Comparison of ENCODE assay signal across 29 mouse cellular contexts in the genomic region with DNA sequence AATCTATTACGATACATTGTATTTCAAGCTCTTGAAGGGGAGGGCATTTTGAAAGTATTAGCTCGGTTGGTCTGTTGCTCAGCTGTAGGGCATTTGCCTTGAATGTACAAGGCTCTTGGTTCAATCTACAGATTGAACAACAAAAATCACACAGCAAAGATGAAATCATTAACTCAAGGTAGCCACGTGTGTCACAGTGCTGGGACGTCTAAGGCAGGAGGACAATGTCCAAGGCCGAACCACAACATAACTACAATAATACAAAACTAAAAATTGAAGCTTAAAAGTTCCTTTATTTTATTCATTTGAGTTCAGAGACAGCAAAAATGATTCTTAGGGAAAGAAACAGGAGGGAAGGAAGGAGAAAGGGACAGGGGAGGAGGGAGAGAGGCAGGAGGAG. TPM values are rescaled to one million over a fixed set of nuclear protein-coding genes. Genes with fewer than 3 reads are reported as not detected.
DNase-seq lines count a peak whose midpoint lies in the region; ATAC-seq and TF ChIP-seq lines count a peak whose summit lies in the region.
"Had no signal": no experiment of that assay in that cellular context is flagged by ENCODE, and none has a peak within 500 bp of the region (broad histone marks: within the 10 kb centered on the region; RNA-seq: fewer than 3 reads in every experiment).

No protein-coding gene starts in this region.

- H3K36me3 ChIP-seq in forebrain, postnatal 0 days (ENCODE audit: insufficient read depth), result peaks cover 15% of the 10 kb centered on the region
- peaks cover 22% of the 10 kb centered on the region for H3K36me3 ChIP-seq in forebrain, embryonic 12.5 days (replicated peaks)
- peaks cover 6% of the 10 kb centered on the region for H3K36me3 ChIP-seq in hindbrain, embryonic 16.5 days (ENCODE audit: control insufficient read depth, insufficient read depth, low read length)
- peaks cover 31% of the 10 kb centered on the region for H3K36me3 ChIP-seq in hindbrain, embryonic 13.5 days
- H3K36me3 ChIP-seq in midbrain, embryonic 16.5 days (ENCODE audit: control insufficient read depth, insufficient read depth, low read length), result peaks cover 6% of the 10 kb centered on the region; the same call in 1 of the 2 replicates
- peaks cover 12% of the 10 kb centered on the region; the same call in 1 of the 2 replicates for H3K36me3 ChIP-seq in midbrain, postnatal 0 days (ENCODE audit: insufficient read depth, low read length)

- no peak for TF ChIP-seq CTCF in forebrain, postnatal 0 days (IDR thresholded peaks at IDR 0.05; ENCODE audit: low read depth)
- TF ChIP-seq CTCF in midbrain, postnatal 0 days (IDR thresholded peaks at IDR 0.05), result no peak

- no peaks in the 10 kb centered on the region for H3K9me3 ChIP-seq in forebrain, postnatal 0 days (ENCODE audit: low read length)
- H3K9me3 ChIP-seq in forebrain, embryonic 12.5 days, result no peaks in the 10 kb centered on the region
- no peaks in the 10 kb centered on the region for H3K9me3 ChIP-seq in hindbrain, embryonic 16.5 days (ENCODE audit: control insufficient read depth, low read length)
- no peaks in the 10 kb centered on the region for H3K9me3 ChIP-seq in hindbrain, embryonic 13.5 days
- H3K9me3 ChIP-seq in midbrain, embryonic 16.5 days (replicated peaks; ENCODE audit: control insufficient read depth, low read length, poor library complexity, severe bottlenecking), result no peaks in the 10 kb centered on the region
- no peaks in the 10 kb centered on the region for H3K9me3 ChIP-seq in midbrain, postnatal 0 days (ENCODE audit: low read length)
- H3K9me3 ChIP-seq: embryonic facial prominence, embryonic 13.5 days; forebrain, embryonic 10.5 days; limb, embryonic 10.5 days; limb, embryonic 15.5 days had no signal

- ATAC-seq in forebrain, postnatal 0 days, result no peak
- no peak for ATAC-seq in forebrain, embryonic 12.5 days (ENCODE audit: low FRiP score)
- ATAC-seq in hindbrain, embryonic 16.5 days, result no peak
- ATAC-seq in hindbrain, embryonic 13.5 days (ENCODE audit: low FRiP score), result no peak
- ATAC-seq in midbrain, embryonic 16.5 days, result no peak
- no peak for ATAC-seq in midbrain, postnatal 0 days (ENCODE audit: low FRiP score)
- ATAC-seq: activated CD4-positive, CD25-positive, alpha-beta regulatory T cell, adult 4 months; forebrain, embryonic 16.5 days; inflammation-experienced regulatory T-cells, adult 6 months; lung, postnatal 0 days had no signal

- H3K9ac ChIP-seq in forebrain, postnatal 0 days, result no peak overlapping the region
- H3K9ac ChIP-seq in forebrain, embryonic 12.5 days, result no peak overlapping the region
- no peak overlapping the region for H3K9ac ChIP-seq in hindbrain, embryonic 16.5 days (ENCODE audit: low read depth, low read length)
- H3K9ac ChIP-seq in hindbrain, embryonic 13.5 days, result no peak overlapping the region
- H3K9ac ChIP-seq in midbrain, embryonic 16.5 days (ENCODE audit: low read depth, low read length), result no peak overlapping the region
- no peak overlapping the region for H3K9ac ChIP-seq in midbrain, postnatal 0 days (replicated peaks; ENCODE audit: low read length, poor library complexity, severe bottlenecking)
- H3K9ac ChIP-seq: embryonic facial prominence, embryonic 13.5 days; limb, embryonic 15.5 days had no signal

- H3K27me3 ChIP-seq in forebrain, postnatal 0 days (ENCODE audit: insufficient read depth, low read length), result no peaks in the 10 kb centered on the region
- H3K27me3 ChIP-seq in forebrain, embryonic 12.5 days, result no peaks in the 10 kb centered on the region
- no peaks in the 10 kb centered on the region for H3K27me3 ChIP-seq in hindbrain, embryonic 16.5 days (replicated peaks; ENCODE audit: control insufficient read depth, insufficient read depth, low read length)
- no peaks in the 10 kb centered on the region for H3K27me3 ChIP-seq in hindbrain, embryonic 13.5 days
- H3K27me3 ChIP-seq in midbrain, embryonic 16.5 days (ENCODE audit: control insufficient read depth, insufficient read depth, low read depth, low read length), result no peaks in the 10 kb centered on the region
- H3K27me3 ChIP-seq in midbrain, postnatal 0 days (ENCODE audit: insufficient read depth, low read length), result no peaks in the 10 kb centered on the region
- H3K27me3 ChIP-seq: CH12.LX; embryonic facial prominence, embryonic 13.5 days; limb, embryonic 15.5 days had no signal

- no peak overlapping the region for H3K4me3 ChIP-seq in forebrain, postnatal 0 days (ENCODE audit: low read depth, low read length)
- no peak overlapping the region for H3K4me3 ChIP-seq in forebrain, embryonic 12.5 days (replicated peaks)
- H3K4me3 ChIP-seq in hindbrain, embryonic 16.5 days (ENCODE audit: low read length), result no peak overlapping the region
- no peak overlapping the region for H3K4me3 ChIP-seq in hindbrain, embryonic 13.5 days
- no peak overlapping the region for H3K4me3 ChIP-seq in midbrain, embryonic 16.5 days (ENCODE audit: low read depth, low read length)
- H3K4me3 ChIP-seq in midbrain, postnatal 0 days (ENCODE audit: low read depth, low read length), result no peak overlapping the region
- H3K4me3 ChIP-seq: embryonic facial prominence, embryonic 13.5 days; forebrain, embryonic 10.5 days; limb, embryonic 10.5 days; limb, embryonic 15.5 days had no signal

- WGBS in forebrain, postnatal 0 days, result 93% methylated on average over 5 of the region's 5 CpGs
- 90% methylated on average over 5 of the region's 5 CpGs for WGBS in forebrain, embryonic 12.5 days
- WGBS in hindbrain, embryonic 16.5 days, result 92% methylated on average over 5 of the region's 5 CpGs
- 90% methylated on average over 5 of the region's 5 CpGs for WGBS in hindbrain, embryonic 13.5 days
- WGBS in midbrain, embryonic 16.5 days, result 92% methylated on average over 5 of the region's 5 CpGs
- WGBS in midbrain, postnatal 0 days, result 96% methylated on average over 5 of the region's 5 CpGs

- DNase-seq in forebrain, postnatal 0 days, result no peak
- DNase-seq in kidney, postnatal 36 days, result peak; percentile 24 to 25
- DNase-seq in kidney, adult 18-20 months, result no peak
- DNase-seq in midbrain, postnatal 0 days (ENCODE audit: low spot score), result no peak
- DNase-seq: adrenal gland, adult 2 months; adrenal gland, postnatal 36 days; cerebellum, adult 18-20 months; cerebellum, postnatal 10 days; gastrocnemius, postnatal 14 days; layer of hippocampus, adult 9-11 months; lung, adult 18-20 months; lung, postnatal 4 days; right cerebral cortex, postnatal 25 days; thymus, postnatal 14 days had no signal

- H3K27ac ChIP-seq in forebrain, postnatal 0 days (ENCODE audit: low read depth, low read length), result no peak overlapping the region
- no peak overlapping the region for H3K27ac ChIP-seq in forebrain, embryonic 12.5 days
- no peak overlapping the region for H3K27ac ChIP-seq in hindbrain, embryonic 16.5 days (ENCODE audit: low read depth, low read length)
- H3K27ac ChIP-seq in hindbrain, embryonic 13.5 days, result no peak overlapping the region
- H3K27ac ChIP-seq in midbrain, embryonic 16.5 days (ENCODE audit: low read length), result no peak overlapping the region
- H3K27ac ChIP-seq in midbrain, postnatal 0 days (ENCODE audit: low read depth, low read length), result no peak overlapping the region
- H3K27ac ChIP-seq: embryonic facial prominence, embryonic 13.5 days; forebrain, embryonic 10.5 days; kidney, postnatal 0 days; limb, embryonic 10.5 days; limb, embryonic 15.5 days had no signal

- H3K4me1 ChIP-seq in forebrain, postnatal 0 days (ENCODE audit: insufficient read depth), result peaks cover 14% of the 10 kb centered on the region
- H3K4me1 ChIP-seq in forebrain, embryonic 12.5 days, result peaks cover 35% of the 10 kb centered on the region
- H3K4me1 ChIP-seq in hindbrain, embryonic 16.5 days (ENCODE audit: control insufficient read depth, insufficient read depth, low read depth, low read length), result peaks cover 28% of the 10 kb centered on the region
- H3K4me1 ChIP-seq in hindbrain, embryonic 13.5 days (replicated peaks), result peaks cover 41% of the 10 kb centered on the region
- H3K4me1 ChIP-seq in midbrain, embryonic 16.5 days (ENCODE audit: control insufficient read depth, insufficient read depth, low read length), result peaks cover 31% of the 10 kb centered on the region
- H3K4me1 ChIP-seq in midbrain, postnatal 0 days (ENCODE audit: insufficient read depth, low read length), result peaks cover 4% of the 10 kb centered on the region; the same call in 1 of the 2 replicates

- 0 out of 2 replicates have a peak overlapping the region, but pooled peaks have one; percentile 3 for H3K4me2 ChIP-seq in forebrain, postnatal 0 days (ENCODE audit: low read depth)
- no peak overlapping the region for H3K4me2 ChIP-seq in forebrain, embryonic 12.5 days
- H3K4me2 ChIP-seq in hindbrain, embryonic 16.5 days (ENCODE audit: low read length), result peak overlapping the region; percentile 18; the same call in 1 of the 2 replicates
- no peak overlapping the region for H3K4me2 ChIP-seq in hindbrain, embryonic 13.5 days
- H3K4me2 ChIP-seq in midbrain, embryonic 16.5 days (ENCODE audit: low read length), result peak overlapping the region; percentile 3; the same call in 1 of the 2 replicates
- H3K4me2 ChIP-seq in midbrain, postnatal 0 days (ENCODE audit: low read depth, low read length, poor library complexity, severe bottlenecking), result no peak overlapping the region
- H3K4me2 ChIP-seq: embryonic facial prominence, embryonic 13.5 days; heart, embryonic 11.5 days; limb, embryonic 15.5 days had no signal

RNA-seq across cellular contexts. Expression of gene Zfp426, which starts 3.0 kb away (rescaled TPM):
- 51.8 and 54.2 TPM in 2 replicates for total RNA-seq in forebrain, postnatal 0 days (2014; rRNA removed)
- polyA plus RNA-seq in forebrain, postnatal 0 days (2015; fragmentation: Nextera tagmentation; extraction: Ambion mirVana), result 18.9 and 22.0 TPM in 2 replicates
- polyA plus RNA-seq in forebrain, embryonic 12.5 days (2016; fragmentation: Nextera tagmentation; extraction: Ambion mirVana), result 29.1 and 32.5 TPM in 2 replicates
- 31.6 and 33.9 TPM in 2 replicates for polyA plus RNA-seq in hindbrain, embryonic 16.5 days (2015; fragmentation: Nextera tagmentation; extraction: Ambion mirVana)
- polyA plus RNA-seq in hindbrain, embryonic 13.5 days (2015; fragmentation: Nextera tagmentation; extraction: Ambion mirVana), result 29.9 and 32.3 TPM in 2 replicates
- polyA plus RNA-seq in midbrain, embryonic 16.5 days (2015; fragmentation: Nextera tagmentation; extraction: Ambion mirVana), result 33.2 and 35.0 TPM in 2 replicates
- 33.5 and 62.2 TPM in 2 replicates for total RNA-seq in midbrain, postnatal 0 days (2014; rRNA removed)
- polyA plus RNA-seq in midbrain, postnatal 0 days (2015; fragmentation: Nextera tagmentation; extraction: Ambion mirVana), result 20.8 and 23.4 TPM in 2 replicates

RNA-seq across cellular contexts. Expression of gene Zfp26, which starts 29.6 kb away (rescaled TPM):
- total RNA-seq in forebrain, postnatal 0 days (2014; rRNA removed), result 35.3 and 40.6 TPM in 2 replicates
- polyA plus RNA-seq in forebrain, postnatal 0 days (2015; fragmentation: Nextera tagmentation; extraction: Ambion mirVana), result 6.3 and 9.2 TPM in 2 replicates
- 32.1 and 36.5 TPM in 2 replicates for polyA plus RNA-seq in forebrain, embryonic 12.5 days (2016; fragmentation: Nextera tagmentation; extraction: Ambion mirVana)
- 12.3 and 13.8 TPM in 2 replicates for polyA plus RNA-seq in hindbrain, embryonic 16.5 days (2015; fragmentation: Nextera tagmentation; extraction: Ambion mirVana)
- polyA plus RNA-seq in hindbrain, embryonic 13.5 days (2015; fragmentation: Nextera tagmentation; extraction: Ambion mirVana), result 16.4 and 17.9 TPM in 2 replicates
- polyA plus RNA-seq in midbrain, embryonic 16.5 days (2015; fragmentation: Nextera tagmentation; extraction: Ambion mirVana), result 13.5 and 16.7 TPM in 2 replicates
- total RNA-seq in midbrain, postnatal 0 days (2014; rRNA removed), result 20.5 and 31.2 TPM in 2 replicates
- 7.6 and 9.3 TPM in 2 replicates for polyA plus RNA-seq in midbrain, postnatal 0 days (2015; fragmentation: Nextera tagmentation; extraction: Ambion mirVana)

RNA-seq across cellular contexts. Expression of gene Zfp266, which starts 31.7 kb away (rescaled TPM):
- total RNA-seq in forebrain, postnatal 0 days (2014; rRNA removed), result 123 and 156 TPM in 2 replicates
- 44.3 and 57.1 TPM in 2 replicates for polyA plus RNA-seq in forebrain, postnatal 0 days (2015; fragmentation: Nextera tagmentation; extraction: Ambion mirVana)
- 160 and 165 TPM in 2 replicates for polyA plus RNA-seq in forebrain, embryonic 12.5 days (2016; fragmentation: Nextera tagmentation; extraction: Ambion mirVana)
- 84.6 and 91.4 TPM in 2 replicates for polyA plus RNA-seq in hindbrain, embryonic 16.5 days (2015; fragmentation: Nextera tagmentation; extraction: Ambion mirVana)
- 124 and 131 TPM in 2 replicates for polyA plus RNA-seq in hindbrain, embryonic 13.5 days (2015; fragmentation: Nextera tagmentation; extraction: Ambion mirVana)
- polyA plus RNA-seq in midbrain, embryonic 16.5 days (2015; fragmentation: Nextera tagmentation; extraction: Ambion mirVana), result 109 and 135 TPM in 2 replicates
- total RNA-seq in midbrain, postnatal 0 days (2014; rRNA removed), result 96.3 and 124 TPM in 2 replicates
- polyA plus RNA-seq in midbrain, postnatal 0 days (2015; fragmentation: Nextera tagmentation; extraction: Ambion mirVana), result 48.5 and 54.8 TPM in 2 replicates

Comparison
In these comparisons a context has a peak if more than half of its experiments do, and no peak if none do; other contexts are left out.
1. DNase-seq: peak in kidney, postnatal 36 days (2 of 2); none in forebrain, postnatal 0 days (single experiment), kidney, adult 18-20 months (single experiment) and midbrain, postnatal 0 days (single experiment).
2. H3K4me2 ChIP-seq: peak in forebrain, postnatal 0 days (single experiment), hindbrain, embryonic 16.5 days (single experiment) and midbrain, embryonic 16.5 days (single experiment); none in forebrain, embryonic 12.5 days (single experiment), hindbrain, embryonic 13.5 days (single experiment) and midbrain, postnatal 0 days (single experiment).